Mouse (Mus musculus) gastrocnemius, postnatal 10 days (tissue): ENCODE data around the gene 2700049A03Rik. TPM values are rescaled to one million over a fixed set of nuclear protein-coding genes. Genes with fewer than 3 reads are reported as not detected.
A peak's percentile ranks its signal among the peaks of the same experiment; 100 is the strongest.
"Not testable (repeated sequence)": the region's sequence is repeated elsewhere in the genome, so short reads cannot be mapped to it uniquely, and the experiment has no call there.

Experiments
- DNase-seq: peaks from one replicate; pipeline ENCODE4 v3.0.0; 2021; ENCODE audit warnings: mixed read lengths
- long read RNA-seq, 2 experiments: library from polyadenylated mRNA; stranded (forward); transcript quantifications; one replicate each; pipeline ENCODE4 v2.0.0; 2021
- total RNA-seq, 2 experiments: library from RNA; stranded (reverse); gene quantifications; 2 replicates each; pipeline ENCODE4 v1.2.3; 2021

Gene 2700049A03Rik
- 1 to 10 TPM; 3.0 to 4.9 TPM for total RNA-seq
- long read RNA-seq, experiment 1, partial matches to known transcripts: 0 of 2 reads
- long read RNA-seq, experiment 1, other reads (novel, unspliced or antisense): 2 of 2 reads
- long read RNA-seq, experiment 2, full-length matches to known transcripts: 4 of 6 reads
- long read RNA-seq, experiment 2, partial matches to known transcripts: 0 of 6 reads
- long read RNA-seq, experiment 2, other reads (novel, unspliced or antisense): 2 of 6 reads

DNA sequence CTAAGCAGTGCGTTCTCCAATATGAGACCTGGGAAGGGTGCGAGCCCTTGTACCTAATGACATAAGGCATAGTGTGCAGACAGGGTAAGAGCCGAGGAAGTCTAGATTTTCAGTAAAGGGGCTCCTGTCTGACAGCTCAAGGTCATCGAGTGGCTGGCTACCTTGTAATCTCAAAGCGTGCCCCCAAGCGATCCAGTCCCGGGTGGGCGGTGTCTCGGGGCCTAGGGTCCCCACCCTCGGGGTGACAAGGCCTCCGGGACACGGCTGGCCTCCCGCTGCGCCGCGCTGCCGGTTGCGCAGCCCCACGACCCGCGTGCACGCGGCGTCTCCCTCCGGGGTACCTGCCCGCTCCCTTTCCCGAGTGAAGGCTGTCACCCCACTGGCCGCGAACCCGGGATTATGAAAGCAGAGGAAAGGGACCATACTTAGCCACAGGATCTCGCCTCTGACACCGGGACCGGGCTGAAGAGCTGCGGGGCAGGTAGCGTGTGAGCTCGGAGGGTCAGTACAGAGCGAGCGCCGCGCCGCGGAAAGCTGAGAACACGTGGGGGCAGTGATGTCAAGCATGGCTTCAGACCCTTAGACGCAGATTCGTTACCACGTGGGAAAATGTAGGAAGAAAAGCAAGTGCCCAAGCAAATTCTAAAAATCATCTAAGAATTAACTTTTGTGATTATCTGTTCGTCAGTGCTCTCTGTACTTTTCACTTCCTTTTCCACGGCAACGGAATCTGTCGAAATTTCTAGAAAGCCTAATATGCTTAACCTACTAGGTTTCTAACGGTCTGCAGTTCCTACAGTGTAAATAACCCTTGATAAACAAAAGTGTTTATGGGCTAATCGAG, at the start of gene 2700049A03Rik, which contains the start of gene Timm9:
Gene 2700049A03Rik, plus strand, starts transcription at position 719 of the 844 bp plus-strand sequence.
Gene Timm9, minus strand, starts transcription at position 555 of the 844 bp plus-strand sequence.
- peak; percentile 69 for DNase-seq

DNA sequence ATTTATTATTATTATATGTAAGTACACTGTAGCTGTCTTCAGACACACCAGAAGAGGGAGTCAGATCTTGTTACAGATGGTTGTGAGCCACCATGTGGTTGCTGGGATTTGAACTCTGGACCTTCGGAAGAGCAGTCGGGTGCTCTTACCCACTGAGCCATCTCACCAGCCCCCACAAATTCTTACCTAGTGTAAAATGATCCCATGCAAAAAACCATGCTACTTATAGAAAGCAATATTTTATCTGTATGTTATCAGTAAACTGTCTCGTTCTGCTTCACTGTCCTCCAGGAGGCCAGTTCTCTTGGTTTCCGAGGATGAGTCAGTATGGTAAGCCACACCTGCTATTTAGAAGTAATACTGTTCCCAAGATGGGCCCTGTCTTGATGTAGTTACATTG, 32.4 kb upstream of the 2700049A03Rik start:
- DNase-seq: not testable (repeated sequence)

DNA sequence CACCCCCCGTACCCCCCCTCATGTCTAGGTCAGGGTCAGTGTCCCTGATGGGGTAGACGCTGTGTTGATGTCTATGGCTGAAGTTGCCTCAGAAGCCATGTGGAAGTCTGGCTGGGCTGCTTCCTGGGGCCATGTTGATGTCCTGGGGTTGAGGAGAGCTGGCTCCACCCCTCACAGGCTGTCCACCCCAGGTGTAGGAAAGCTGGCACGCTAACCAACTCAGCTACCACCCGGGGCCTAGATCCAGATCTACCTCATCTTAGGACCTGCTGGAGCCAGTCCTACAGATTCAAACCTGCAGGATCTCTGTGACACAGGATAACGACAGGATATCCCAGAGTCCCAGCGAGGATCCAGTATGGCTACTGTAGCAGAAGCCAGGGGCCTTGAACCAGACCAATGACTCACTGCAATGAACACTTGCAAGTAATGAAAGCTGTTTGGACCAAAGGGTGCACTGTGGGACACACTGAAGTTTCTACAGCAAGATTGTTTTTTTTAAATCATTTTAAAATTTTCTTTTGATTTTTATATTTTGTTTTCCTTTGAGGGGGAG, 29.4 kb upstream of the 2700049A03Rik start:
- no peak for DNase-seq

DNA sequence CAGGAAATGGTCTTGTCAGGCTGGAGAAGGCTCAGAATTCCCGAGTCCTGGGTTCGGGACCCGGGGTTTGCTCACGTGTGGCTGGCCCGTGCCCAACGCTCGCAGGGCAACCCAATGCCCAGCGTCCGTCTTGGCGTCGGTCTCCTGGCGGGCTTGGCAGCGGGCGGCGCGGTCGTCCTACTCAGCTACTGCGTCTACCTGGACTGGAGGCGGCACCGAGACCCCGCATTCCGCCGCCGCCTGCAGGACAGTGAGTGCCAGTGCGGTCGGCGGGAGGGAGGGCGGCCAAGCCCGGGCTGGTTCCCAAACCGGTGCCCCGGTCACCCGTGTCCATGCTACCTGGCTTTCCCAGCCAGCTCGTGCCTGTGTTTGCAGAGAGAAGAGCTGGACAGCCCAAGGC, 25.3 kb upstream of the 2700049A03Rik start, which contains the start of gene Tomm20l:
Gene Tomm20l, plus strand, starts transcription at position 98 of the 400 bp plus-strand sequence.
- DNase-seq: peak; percentile 28

DNA sequence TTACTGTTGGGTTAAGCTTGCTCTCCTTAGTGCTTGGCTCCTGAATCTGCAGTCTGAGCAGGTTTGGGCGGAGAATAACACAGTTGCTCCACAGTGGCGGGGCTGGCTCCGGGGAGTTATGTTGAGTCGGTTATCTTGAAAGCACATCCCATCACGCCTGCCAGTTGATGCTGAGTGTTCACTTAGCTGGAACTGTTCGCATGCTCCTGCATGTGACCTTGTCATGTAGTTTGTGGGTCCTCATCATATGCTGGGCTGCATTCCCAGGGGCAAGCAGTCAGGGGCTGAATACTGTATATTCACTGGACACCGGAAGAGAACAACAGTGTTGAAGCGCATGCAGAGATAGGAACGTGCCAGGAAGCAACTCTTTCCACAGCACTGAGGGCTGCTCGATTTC, 23.6 kb upstream of the 2700049A03Rik start:
- no peak for DNase-seq

DNA sequence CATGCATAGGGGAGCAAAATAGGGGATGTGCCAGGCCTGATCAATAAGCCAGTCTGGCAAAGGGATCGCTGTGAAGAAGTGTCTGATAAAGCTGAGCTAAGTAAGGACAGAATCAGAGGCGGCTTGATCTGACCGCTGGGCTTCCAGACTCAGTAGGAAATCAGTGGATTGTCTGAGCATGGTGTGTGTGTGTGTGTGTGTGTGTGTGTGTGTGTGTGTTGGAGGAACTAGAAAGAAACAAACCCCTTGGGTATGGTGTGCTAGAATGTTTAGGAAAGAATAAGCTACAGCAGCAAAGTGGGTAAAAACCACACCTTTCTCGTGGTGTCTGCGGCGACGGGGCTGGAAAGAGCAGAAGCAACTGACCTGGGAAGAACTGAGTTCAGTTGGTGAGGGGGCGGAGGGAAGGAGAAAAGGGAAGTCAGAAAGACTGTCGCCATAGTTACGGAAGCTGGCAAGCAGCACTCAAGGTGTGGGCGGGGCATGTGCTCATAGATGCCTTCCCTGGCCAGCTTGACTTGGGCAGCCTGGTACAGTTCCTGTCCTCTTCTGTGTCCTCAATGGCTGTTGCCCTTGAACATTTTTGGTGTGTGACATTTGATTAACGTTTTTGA, 22.9 kb upstream of the 2700049A03Rik start:
- DNase-seq: no peak

DNA sequence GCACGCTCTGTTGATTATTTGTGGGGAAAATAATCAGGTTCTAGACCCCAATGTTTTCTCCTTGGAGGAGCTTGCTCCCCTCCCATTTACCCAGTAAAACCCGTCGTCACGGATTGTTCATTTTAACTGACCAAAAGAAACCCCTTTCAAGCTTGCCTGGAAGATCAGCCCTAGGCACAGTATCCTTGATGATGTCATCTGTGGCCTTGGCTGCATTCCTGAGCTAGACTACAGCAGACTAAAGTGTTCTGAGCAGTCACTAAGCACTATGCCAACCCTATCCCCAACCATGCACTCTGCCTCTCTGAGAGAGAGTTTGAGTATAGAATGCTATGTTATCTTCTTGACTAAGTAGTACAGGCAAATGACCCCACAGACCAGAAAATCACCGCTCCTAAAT, 20.2 kb upstream of the 2700049A03Rik start:
- no peak for DNase-seq

DNA sequence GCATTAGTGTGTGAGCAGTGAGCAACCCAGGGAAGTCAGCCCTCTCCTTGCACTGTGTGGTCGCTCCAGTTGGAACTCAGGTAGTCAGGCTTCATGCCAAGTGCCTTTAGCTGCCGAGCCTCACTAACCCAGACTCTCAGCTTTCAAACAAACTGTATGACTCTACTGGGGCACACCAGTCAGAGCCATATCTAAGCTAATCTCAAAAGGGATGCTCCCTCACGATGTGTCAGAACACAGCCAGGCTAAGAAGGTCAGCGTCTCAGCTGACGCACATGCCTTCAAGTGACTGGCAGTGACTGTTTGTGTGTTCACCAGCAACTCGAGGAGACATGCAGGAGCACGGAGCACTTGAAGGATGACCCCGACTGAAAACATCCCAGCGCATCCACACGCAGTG, 13.9 kb upstream of the 2700049A03Rik start:
- no peak for DNase-seq

DNA sequence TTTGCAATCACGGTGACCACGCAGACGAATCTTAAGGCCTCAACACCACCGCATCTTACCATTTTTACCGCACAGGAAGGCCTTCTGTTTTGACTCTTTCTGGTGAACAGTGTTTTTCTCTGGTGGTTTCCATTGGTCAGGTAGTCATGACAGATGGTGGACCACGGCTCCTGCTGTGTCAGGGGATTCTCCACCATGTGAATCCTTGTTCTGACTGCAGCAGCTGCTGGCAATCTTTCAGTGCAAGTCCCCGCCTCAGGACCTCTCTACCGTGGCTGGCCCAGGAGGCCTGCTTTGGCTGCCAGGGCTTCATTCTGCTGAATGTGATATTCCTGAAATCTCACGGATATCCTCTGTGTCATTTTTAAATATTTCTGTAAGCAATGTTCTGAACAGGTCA, 13.4 kb upstream of the 2700049A03Rik start:
- DNase-seq: no peak

DNA sequence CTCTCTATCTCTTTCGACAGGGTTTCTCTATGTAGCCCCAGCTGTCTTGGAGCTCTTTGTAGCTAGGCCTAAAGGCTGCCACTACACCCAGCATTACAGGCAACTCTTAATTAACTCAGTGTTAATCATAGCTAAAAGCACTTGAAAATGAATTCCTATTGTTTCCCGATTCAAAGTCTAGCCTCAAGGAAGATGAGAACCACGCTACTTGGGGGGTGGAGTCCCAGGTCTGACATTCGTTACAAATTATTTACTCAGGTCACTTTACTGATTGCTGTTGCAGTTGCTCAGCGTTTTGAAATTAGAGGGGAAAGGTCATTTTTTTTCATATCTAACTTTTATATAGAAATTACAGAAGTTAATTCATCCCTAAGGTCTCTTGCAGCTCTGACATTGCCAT, 1.1 kb upstream of the 2700049A03Rik start:
- no peak for DNase-seq

DNA sequence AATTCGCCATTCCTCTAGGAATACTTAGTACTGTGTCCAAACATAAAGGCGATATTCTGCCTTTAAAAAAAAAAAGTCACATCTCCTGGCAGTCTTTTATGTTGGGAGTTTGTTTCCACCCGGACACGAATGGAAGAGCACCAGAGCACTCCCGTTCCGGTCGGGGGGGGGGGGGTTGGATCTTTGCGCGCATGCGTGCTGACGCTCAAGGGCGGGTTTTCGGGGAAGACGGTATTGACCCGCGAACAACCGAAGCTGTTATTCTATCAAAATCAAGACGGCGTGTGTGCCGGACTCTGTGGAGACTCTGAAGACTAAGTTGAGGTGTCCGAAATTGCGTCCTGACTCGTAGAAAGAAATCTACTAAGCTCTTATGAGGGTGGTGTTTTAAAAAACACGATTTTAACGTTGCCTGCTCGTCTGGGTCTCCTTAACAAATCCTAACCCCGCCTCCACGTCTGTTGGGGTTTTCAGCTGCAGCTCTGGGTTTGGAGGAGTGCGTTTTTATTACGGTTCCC, 385 bp downstream of the 2700049A03Rik start:
- peak; percentile 85 for DNase-seq

DNA sequence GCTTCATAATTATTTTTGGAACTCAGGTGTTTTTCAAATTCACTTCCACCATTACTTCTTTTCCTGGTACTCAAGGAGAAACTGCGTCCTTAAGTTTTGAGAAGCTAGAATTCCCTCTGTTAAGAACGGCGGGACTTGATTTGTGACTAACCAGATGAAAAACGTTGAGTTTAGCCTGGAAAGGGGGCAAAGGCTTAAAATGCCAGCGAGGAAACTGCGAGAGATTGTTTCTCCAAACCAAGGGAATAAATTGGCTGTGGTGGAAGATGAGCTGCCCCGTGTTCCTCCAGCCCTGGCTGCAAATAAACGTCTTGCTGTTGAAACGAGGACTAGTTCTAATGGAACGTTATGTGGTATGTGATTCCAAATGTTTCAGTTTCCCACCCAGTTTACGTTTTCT, 1.0 kb downstream of the 2700049A03Rik start:
- DNase-seq: no peak

DNA sequence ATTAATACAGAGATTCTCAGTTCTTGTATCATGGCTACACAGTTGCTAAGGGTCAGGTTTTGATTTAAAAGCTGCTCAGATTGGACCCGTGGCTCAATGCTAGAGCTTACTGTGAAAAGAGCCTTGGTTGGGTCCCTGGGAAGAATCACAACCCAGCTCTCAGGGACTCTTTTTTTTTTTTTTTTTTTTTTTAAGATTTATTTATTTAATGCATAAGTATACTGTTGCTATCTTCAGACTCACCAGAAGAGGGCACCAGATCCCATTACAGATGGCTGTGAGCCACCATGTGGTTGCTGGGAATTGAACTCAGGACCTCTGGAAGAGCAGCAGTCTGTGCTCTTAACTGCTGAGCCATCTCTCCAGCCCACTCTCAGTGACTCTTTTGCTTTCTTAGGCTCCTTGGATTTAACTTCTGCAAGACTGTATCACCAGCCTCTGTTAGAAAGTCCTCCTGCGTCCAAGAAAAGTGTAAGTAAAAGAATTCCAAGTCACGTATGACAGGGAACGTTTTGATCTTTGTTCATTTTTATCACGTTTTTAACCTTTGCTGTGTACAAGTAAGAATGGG, 2.7 kb downstream of the 2700049A03Rik start:
- DNase-seq: no peak

DNA sequence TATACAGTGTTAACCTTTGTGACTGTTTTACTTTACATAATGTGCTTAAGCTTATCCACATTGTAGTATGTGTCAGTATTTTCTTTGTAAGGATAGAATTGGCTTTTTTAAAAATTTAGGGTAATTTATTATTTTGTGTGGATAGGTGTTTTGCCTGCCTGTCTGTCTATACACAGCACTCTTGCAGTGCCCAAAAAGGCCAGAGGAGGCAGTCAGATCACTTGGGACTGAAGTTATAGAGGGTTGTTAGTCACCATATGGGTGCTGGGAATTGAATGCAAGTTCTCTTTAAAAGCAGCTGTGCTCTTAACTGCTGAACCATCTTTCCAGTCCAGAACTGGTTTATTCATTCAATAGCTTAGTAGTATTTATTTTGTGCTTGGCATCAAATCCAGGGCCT, 4.5 kb downstream of the 2700049A03Rik start:
- DNase-seq: no peak

DNA sequence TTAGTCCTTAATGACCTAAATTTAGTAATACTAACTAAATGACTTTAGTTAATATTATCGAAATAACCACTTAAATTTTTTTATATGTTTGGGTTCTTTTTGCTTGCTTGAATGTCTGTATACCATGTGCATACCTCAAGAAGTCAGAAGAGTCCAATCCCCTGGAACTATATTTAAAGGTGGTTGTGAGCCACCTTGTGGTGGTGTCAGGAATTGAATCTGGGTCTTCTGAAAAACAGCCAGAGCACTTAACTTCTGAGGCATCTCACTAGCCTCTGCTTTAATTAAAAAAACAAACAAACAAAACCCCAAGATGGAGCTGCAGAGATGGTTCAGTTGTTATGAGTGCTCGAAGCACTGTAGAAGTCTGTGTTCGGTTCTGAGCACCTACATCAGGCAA, 11.0 kb downstream of the 2700049A03Rik start:
- peak; percentile 32 for DNase-seq

DNA sequence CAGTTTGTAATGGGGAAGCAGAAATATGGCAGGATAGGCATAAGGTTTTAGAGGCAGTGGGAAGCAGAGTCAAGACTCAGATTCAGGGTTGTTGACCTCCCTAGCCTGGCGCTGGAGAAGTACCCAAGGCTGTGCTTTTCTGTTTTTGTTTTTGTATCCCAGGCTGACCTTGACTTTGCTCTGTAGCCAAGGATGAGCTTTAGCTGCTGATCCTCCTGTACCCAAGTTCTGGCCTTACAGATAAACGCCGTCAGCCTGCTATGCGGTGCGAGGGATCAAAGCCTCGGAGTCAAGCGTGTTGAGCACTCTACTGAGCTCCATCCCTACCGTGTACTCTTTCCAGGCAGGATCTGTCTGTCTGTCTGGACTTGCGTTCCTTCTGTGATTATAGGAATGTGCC, 12.2 kb downstream of the 2700049A03Rik start:
- DNase-seq: no peak

DNA sequence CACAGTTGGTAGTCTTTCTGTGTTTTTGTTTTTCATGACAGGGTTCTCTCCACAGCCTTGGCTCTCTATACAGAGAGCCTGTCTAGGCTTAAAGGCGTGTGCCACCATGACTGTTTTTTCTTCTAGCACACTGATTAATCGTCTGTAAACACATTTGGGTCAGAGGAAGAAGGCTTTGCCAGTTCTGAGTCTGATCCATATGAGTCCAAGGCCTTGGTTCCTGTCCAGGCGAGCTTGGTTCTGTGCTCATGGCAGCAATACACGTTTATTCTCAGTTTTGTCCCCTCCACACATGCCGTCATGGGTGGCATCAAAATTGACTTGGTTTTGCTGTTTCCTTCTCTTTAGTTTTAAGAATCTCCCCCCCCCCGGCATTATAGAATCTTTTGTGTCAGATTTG, 12.8 kb downstream of the 2700049A03Rik start:
- DNase-seq: no peak

DNA sequence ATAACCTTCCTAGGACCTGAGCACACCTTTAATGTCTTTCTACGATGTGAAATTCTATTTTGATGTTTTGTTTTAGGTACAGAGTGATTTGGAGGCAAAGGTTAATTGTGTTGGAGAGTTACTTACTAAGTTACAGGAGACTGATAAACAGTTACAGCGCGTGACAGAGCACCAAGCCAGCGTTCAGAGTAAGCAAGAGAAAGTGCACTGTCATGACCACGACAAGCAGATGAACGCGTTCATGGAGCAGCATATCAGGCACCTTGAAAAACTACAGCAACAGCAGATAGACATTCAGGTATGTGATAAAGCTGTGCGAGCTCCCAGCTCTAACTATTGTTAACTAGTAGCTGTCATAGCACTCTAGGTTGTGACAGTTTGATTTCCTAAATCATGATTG, 13.5 kb downstream of the 2700049A03Rik start:
- DNase-seq: no peak

DNA sequence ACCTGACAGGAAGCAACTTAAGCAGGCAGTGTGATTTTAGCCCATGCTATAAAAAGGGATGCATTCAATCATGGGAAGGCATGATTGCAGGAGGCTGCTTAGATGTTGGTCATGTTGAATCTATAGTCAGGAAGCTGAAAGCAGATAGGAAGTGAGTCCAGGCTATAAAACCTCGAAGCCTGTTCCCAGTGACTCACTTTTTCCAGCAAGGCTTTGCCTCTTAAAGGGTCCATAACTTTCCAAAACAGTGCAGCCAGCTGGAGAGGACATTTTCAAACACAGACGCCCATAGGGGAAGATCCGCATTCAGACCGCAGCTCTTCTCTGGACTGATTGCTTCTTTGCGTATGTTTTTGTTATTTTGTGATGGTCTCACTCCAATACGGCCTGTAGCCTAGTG, 18.3 kb downstream of the 2700049A03Rik start:
- no peak for DNase-seq

DNA sequence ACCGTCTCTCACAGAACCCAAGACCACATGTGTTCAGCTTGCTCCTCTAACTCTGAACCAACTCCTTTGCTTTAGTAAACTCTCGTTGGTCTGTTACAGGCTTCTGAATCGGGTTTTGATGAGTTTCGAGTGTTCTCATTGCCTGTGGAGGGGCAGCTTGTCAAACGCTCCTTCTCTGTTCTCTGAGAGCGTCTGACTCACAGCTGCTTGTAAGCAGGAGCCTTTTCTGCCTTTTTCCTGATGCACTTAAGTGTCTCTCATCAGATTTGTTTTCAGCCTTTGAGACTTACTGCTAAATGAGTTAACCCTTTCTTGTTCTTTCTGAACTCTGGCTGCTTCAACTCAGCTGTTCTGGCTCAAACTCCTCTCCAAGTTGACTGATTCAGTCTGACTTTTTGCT, 21.3 kb downstream of the 2700049A03Rik start:
- DNase-seq: no peak

DNA sequence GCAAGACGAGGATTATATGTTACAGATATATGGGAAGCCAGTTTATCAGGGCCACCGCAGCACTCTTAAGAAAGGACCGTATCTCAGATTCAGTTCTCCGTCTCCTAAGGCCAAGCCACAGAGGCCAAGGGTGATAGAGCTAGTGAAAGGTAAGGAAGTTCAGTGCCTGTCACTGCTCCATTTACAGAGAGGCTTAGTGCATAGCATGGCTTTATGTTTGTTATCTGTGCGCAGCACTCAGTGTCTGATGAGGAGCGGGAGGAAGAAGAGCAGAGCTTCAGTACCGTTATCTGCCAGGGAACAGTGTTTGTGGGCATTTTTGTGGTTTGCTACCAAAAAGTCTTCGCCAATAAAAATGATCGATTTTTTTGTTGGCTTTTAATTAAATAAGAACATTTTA, 27.8 kb downstream of the 2700049A03Rik start:
- no peak for DNase-seq

DNA sequence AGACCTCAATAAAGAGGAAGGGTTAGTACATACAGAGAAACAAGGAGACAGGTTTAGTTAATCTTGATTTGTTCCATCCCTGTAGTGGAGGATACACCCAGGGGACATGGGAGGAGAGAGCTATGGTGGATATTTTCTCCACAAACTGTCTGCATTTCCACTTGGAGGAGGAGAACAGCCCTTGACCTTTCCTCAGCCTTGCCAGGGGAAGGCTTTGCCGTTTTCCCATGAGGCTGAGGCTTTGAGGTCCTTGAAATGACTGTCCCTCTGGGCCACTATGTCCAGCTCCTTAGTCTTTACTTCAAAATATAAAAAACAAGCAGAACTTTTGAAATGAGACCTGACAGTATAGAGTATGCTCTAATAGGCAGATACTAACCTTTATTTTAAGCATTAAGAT, 33.3 kb downstream of the 2700049A03Rik start:
- no peak for DNase-seq
